Mouse (Mus musculus) thymus, adult 2 months (tissue): Measurements from ENCODE around the gene Gm49510.
A peak's percentile ranks its signal among the peaks of the same experiment; 100 is the strongest.

Experiments used
- CTCF ChIP-seq: fragments of 200-500 bp; IDR thresholded peaks from 2 replicates; pipeline ENCODE4 v1.5.1; 2012; ENCODE audit warnings: mild to moderate bottlenecking, control low read depth, low read length, moderate library complexity, borderline replicate concordance; ENCODE audit not compliant: control insufficient read depth, poor library complexity, insufficient read depth; ENCODE audit errors: extremely low read depth
- POLR2A ChIP-seq: fragments of 200-500 bp; IDR thresholded peaks from 2 replicates; pipeline ENCODE4 v1.6.1; 2012; ENCODE audit warnings: mild to moderate bottlenecking, low read length, control low read depth, moderate library complexity; ENCODE audit not compliant: control insufficient read depth, poor library complexity, insufficient read depth; ENCODE audit errors: extremely low read depth

GRCm38 (mm10) chr15:78916052-78916826 lies 16.8 kb downstream of the Gm49510 start:
- TF ChIP-seq CTCF (peak; percentile 33; the same call in 1 of the 2 replicates), POLR2A (no peak)
